Mouse (Mus musculus) limb, embryonic 14.5 days (tissue): ENCODE measurements around the gene Aars2. TPM values are rescaled to one million over a fixed set of nuclear protein-coding genes. Genes with fewer than 3 reads are reported as not detected.

ENCODE experiments used
- ATAC-seq: fragments of 200-750 bp; cut with Nextera tagmentation; 2 replicates; pipeline ENCODE4 v1.8.0; 2017; ENCODE audit warnings: low read depth, moderate number of reproducible peaks, moderate TSS enrichment; ENCODE audit not compliant: low FRiP score
- DNase-seq: peaks from one replicate; pipeline ENCODE4 v3.0.0-alpha.2; 2015; ENCODE audit warnings: low spot score
- H3K27ac ChIP-seq: fragments of 300-500 bp; sonication (generic); replicated peaks from 2 replicates; pipeline ENCODE4 v1.5.1; 2014; ENCODE audit warnings: low read depth, mild to moderate bottlenecking, low read length, moderate library complexity, mixed read lengths
- H3K27me3 ChIP-seq: fragments of 300-500 bp; sonication (generic); 2 replicates; pipeline ENCODE4 v1.6.1; 2014; ENCODE audit warnings: low read length, mixed read lengths; ENCODE audit not compliant: control insufficient read depth, insufficient read depth
- H3K36me3 ChIP-seq: fragments of 300-500 bp; sonication (generic); 2 replicates; pipeline ENCODE4 v1.6.1; 2014; ENCODE audit warnings: mild to moderate bottlenecking, low read length, moderate library complexity, mixed read lengths; ENCODE audit not compliant: control insufficient read depth, insufficient read depth
- H3K4me1 ChIP-seq: fragments of 300-500 bp; sonication (generic); 2 replicates; pipeline ENCODE4 v1.6.1; 2014; ENCODE audit warnings: antibody characterized with exemption, low read length, mixed read lengths; ENCODE audit not compliant: control insufficient read depth, insufficient read depth
- H3K4me2 ChIP-seq: fragments of 300-500 bp; sonication (generic); replicated peaks from 2 replicates; pipeline ENCODE4 v1.6.1; 2014; ENCODE audit warnings: low read depth, mild to moderate bottlenecking, low read length, moderate library complexity; ENCODE audit not compliant: severe bottlenecking
- H3K4me3 ChIP-seq: fragments of 300-500 bp; sonication (generic); replicated peaks from 2 replicates; pipeline ENCODE4 v1.5.1; 2014; ENCODE audit warnings: low read length
- H3K9ac ChIP-seq: fragments of 300-500 bp; sonication (generic); 2 replicates; pipeline ENCODE4 v1.6.1; 2014; ENCODE audit warnings: mild to moderate bottlenecking, low read depth, low read length, moderate library complexity; ENCODE audit not compliant: severe bottlenecking
- H3K9me3 ChIP-seq: fragments of 300-500 bp; sonication (generic); 2 replicates; pipeline ENCODE4 v1.6.1; 2016; ENCODE audit warnings: low read length; ENCODE audit not compliant: control insufficient read depth
- POLR2A ChIP-seq: fragments of 200-500 bp; IDR thresholded peaks from 2 replicates; pipeline ENCODE4 v1.8.0; 2012; ENCODE audit warnings: inconsistent platforms, mild to moderate bottlenecking, moderate library complexity, borderline replicate concordance; ENCODE audit not compliant: insufficient read depth, insufficient read length; ENCODE audit errors: extremely low read depth
- WGBS: fragments of 180-500 bp; shearing (Covaris S2); extraction: QIAGEN DNeasy Blood & Tissue Kit; methylation state at CpG from one replicate; pipeline ENCODE4 v1.1.7; 2014; 5-methylcytosine and 5-hydroxymethylcytosine counted together
- polyA plus RNA-seq, 2 experiments: library from polyadenylated mRNA; depleted of rRNA in 1 of 2; stranded (reverse) in 1 of 2; unstranded in 1 of 2; fragments of >200 nt; fragmentation: Nextera tagmentation in 1 of 2; extraction: Ambion mirVana in 1 of 2; gene quantifications; 2 replicates each; pipeline versions ENCODE4 v1.2.1 to v1.2.3; 2012 to 2014

Gene Aars2
- polyA plus RNA-seq, 2 experiments, result 13.0 to 20.8 TPM

DNA sequence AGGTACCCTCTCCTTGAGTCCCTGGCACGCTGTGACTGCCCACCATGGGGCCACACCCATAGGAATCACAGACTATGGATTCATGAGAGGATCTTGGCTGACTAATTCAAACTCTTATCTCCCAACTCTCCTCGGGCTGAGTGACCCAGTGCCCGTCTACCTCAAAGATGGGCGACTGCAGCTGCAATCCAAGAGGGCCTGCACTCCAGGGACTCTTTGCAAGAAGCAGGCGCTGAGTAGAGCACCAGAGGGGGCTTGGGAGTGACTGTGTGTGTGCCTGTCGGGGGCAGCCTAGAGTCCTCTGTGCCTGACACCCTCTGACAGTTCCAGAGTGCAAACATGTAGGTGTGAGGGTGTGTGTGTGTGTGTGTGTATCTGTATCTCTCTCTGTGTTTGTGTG, 35.5 kb downstream of the Aars2 start:
- ATAC-seq, result no peak
- Histone ChIP-seq H3K4me1 (no peaks in the 10 kb centered on the region), H3K4me3 (no peak overlapping the region), H3K27ac (no peak overlapping the region), H3K27me3 (peaks cover 38% of the 10 kb centered on the region), H3K4me2 (no peak overlapping the region), H3K36me3 (peaks cover 15% of the 10 kb centered on the region; the same call in 1 of the 2 replicates), H3K9me3 (no peaks in the 10 kb centered on the region), H3K9ac (no peak overlapping the region)
- no peak for DNase-seq
- 48% methylated on average over 6 of the region's 6 CpGs for WGBS
- TF ChIP-seq POLR2A, result no peak

DNA sequence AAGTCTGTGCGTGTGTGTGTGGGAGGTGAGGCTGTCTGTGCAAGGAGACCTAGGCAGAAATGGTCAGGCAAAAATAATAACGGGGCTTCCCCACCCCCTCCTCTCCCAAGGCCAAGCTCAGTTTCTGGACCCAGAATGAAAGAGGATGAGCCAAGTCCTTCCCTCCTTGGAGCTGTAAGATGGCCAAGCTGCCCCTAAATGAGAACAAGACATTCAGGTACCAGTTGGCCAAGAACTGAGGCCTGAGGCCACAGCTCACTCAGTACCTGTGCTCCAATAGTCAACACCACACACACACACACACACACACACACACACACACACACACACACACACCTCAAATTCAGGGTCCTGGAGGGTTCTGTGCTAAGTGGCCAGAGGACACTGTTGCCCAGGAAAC, 36.1 kb downstream of the Aars2 start:
- 90% methylated on average over 2 of the region's 2 CpGs for WGBS
- Histone ChIP-seq H3K36me3 (peaks cover 15% of the 10 kb centered on the region; the same call in 1 of the 2 replicates), H3K9me3 (no peaks in the 10 kb centered on the region), H3K27me3 (peaks cover 44% of the 10 kb centered on the region), H3K4me1 (no peaks in the 10 kb centered on the region), H3K27ac (no peak overlapping the region), H3K4me3 (no peak overlapping the region), H3K4me2 (no peak overlapping the region), H3K9ac (no peak overlapping the region)
- no peak for TF ChIP-seq POLR2A
- no peak for ATAC-seq
- DNase-seq, result no peak

DNA sequence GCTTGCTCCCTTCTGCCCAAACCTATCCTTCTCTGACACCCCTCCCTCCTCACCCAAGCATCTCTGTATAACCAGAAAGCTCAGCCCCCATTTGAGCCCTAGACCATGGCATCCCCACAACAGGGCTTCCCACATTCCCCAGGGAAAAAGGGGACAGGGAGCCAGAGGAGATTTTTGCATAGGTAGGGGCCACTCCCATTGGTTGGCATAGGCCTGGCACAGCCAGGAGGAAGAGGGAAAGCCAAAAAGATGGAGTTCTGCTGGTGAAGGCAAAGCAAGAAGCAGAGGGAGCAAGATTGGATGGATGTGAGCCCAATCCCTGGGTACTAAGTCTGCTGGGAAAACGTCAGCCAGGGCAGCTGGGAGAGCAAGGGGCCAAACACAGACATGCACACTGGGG, 36.5 kb downstream of the Aars2 start:
- no peak for ATAC-seq
- Histone ChIP-seq H3K9ac (no peak overlapping the region), H3K27ac (no peak overlapping the region), H3K9me3 (no peaks in the 10 kb centered on the region), H3K4me3 (no peak overlapping the region), H3K36me3 (peaks cover 15% of the 10 kb centered on the region; the same call in 1 of the 2 replicates), H3K4me2 (no peak overlapping the region), H3K4me1 (no peaks in the 10 kb centered on the region), H3K27me3 (peaks cover 45% of the 10 kb centered on the region)
- WGBS, result 24% methylated on average over 1 of the region's 1 CpGs
- no peak for TF ChIP-seq POLR2A
- no peak for DNase-seq

DNA sequence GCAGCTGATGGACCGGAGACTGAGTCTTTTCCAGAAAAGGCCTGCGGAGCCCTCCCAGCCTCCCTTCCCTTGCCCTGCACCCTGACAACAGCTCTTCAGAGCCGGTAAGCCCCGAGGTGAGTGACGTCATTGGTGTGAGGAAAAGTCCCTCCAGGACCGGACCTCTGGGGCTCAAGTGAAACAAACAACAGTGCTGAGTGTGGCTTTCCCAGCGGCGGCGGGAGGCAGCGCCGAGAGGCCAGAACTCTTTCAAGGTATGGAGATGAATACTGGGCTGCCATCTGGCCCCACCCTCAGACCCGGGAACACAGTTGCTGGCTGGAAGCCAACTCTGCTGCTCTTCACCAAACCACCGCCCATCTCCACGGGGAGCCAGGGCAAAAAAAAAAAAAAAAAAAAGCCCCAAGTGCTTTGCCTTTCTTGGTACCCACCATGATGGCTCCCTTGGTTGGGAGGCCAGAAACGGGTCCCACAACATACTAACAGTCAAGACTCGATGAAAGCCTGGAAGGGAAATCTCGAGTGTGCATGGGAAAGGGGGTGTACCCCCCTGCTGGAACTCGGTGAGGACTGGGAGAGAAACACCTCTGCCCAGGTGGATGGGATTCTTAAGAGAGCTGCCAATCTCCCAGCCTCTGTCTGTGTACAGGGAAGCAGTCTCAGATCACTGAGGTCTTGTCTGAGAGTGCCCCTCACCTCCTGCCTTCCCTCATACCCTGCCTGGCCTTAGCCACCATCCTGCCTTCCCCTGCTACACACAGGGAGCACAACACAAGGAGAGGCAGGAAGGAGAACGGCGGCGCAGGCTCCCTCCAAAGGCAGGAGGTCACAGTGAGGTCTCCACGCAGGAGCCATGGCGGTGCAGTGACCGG, 37.6 kb downstream of the Aars2 start:
- WGBS, result 17% methylated on average over 24 of the region's 24 CpGs

DNA sequence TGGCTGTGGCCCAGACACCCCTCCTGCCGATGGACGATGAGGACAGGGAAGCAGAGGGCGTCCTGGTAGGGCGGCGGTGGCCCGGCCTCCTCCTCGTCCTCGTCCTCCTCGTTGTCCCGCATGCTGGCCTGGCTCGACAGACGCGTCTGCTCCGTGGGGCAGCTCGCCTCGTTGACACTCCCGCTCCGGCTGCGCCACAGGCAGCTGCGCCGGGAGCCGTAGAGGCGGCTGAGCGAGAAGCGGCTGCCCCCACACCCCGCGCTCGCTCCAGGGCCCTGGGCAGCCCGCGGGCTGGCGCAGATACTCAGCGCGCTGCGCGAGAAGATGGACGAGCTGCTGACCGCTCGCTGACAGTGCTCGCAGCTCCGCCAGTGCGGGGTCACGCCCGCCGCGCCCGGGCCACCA, 38.2 kb downstream of the Aars2 start:
- Histone ChIP-seq H3K9me3 (no peaks in the 10 kb centered on the region), H3K9ac (no peak overlapping the region), H3K27me3 (peaks cover 45% of the 10 kb centered on the region), H3K4me3 (peak overlapping the region; percentile 26), H3K4me2 (peak overlapping the region; percentile 28), H3K4me1 (peaks cover 4% of the 10 kb centered on the region; the same call in 1 of the 2 replicates), H3K36me3 (peaks cover 15% of the 10 kb centered on the region; the same call in 1 of the 2 replicates), H3K27ac (no peak overlapping the region)
- 11% methylated on average over 46 of the region's 46 CpGs for WGBS
- ATAC-seq (no peak), DNase-seq (no peak)
- no peak for TF ChIP-seq POLR2A

More for the DNA sequence above, 37.6 kb downstream of the Aars2 start:
- no peak for TF ChIP-seq POLR2A
- Histone ChIP-seq H3K36me3 (peaks cover 15% of the 10 kb centered on the region; the same call in 1 of the 2 replicates), H3K27ac (no peak overlapping the region), H3K4me2 (no peak overlapping the region), H3K4me1 (peaks cover 4% of the 10 kb centered on the region; the same call in 1 of the 2 replicates), H3K27me3 (peaks cover 45% of the 10 kb centered on the region), H3K9me3 (no peaks in the 10 kb centered on the region), H3K9ac (no peak overlapping the region), H3K4me3 (no peak overlapping the region)
- no peak for DNase-seq
- no peak for ATAC-seq
